Mouse (Mus musculus) olfactory bulb, adult 2 months (tissue): Measurements from ENCODE around the gene Ms4a10.

Source experiments
- CTCF ChIP-seq: fragments of 200-500 bp; IDR thresholded peaks from 2 replicates; pipeline ENCODE4 v1.5.1; 2012; ENCODE audit warnings: low read depth, mild to moderate bottlenecking, low read length, moderate library complexity; ENCODE audit not compliant: insufficient read depth
- POLR2A ChIP-seq: fragments of 200-500 bp; IDR thresholded peaks from 2 replicates; pipeline ENCODE4 v1.6.1; 2012; ENCODE audit warnings: mild to moderate bottlenecking, low read depth, low read length, moderate library complexity; ENCODE audit not compliant: insufficient read depth

GRCm38 (mm10) chr19:10952021-10952939 is 22.2 kb downstream of the Ms4a10 start:
- TF ChIP-seq CTCF (no peak), POLR2A (no peak)
